Mouse (Mus musculus) c-Kit-positive CD71-positive TER-119-positive erythroid progenitor cells, embryonic 14.5 days (primary cell): Measurements from ENCODE around the gene Ddx20.

Source experiments
- DNase-seq: peaks from one replicate; pipeline ENCODE4 v3.0.0-alpha.2; 2013; ENCODE audit warnings: low spot score

Ddx20 gene

DNA sequence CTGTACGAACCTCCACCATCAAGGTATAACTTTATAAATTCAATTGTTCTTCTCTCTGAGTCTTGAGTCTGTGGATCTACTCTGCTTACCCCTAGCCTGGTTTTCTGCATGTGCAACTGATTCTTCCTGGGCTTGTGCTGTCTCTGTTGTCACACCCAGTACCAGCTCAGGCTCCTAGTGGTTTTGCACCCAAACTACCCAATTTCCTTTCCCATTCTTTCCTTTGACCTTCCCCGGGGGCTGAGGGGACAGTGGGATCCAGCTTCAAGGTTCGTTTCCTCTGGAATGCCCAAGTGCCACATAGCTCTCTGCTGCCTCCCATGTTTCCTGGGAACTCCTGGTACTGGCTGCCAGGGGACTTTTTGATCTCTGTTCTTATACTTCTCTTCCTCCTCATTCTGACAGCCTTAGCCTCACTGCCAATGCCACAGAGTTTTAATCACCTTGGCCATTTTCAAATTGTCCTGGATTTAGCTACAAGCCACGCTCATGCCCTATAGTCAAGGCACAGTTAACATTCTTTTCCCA is 20.3 kb downstream of the Ddx20 start:
- DNase-seq: no peak

GRCm38 (mm10) chr3:105665105-105665765 is 22.1 kb downstream of the Ddx20 start:
- peak; percentile 34 for DNase-seq

- no peak for DNase-seq
Observed at GRCm38 (mm10) chr3:105663043-105663442, 24.3 kb downstream of the Ddx20 start.

GRCm38 (mm10) chr3:105660530-105660929 is 26.8 kb downstream of the Ddx20 start:
- no peak for DNase-seq

DNA sequence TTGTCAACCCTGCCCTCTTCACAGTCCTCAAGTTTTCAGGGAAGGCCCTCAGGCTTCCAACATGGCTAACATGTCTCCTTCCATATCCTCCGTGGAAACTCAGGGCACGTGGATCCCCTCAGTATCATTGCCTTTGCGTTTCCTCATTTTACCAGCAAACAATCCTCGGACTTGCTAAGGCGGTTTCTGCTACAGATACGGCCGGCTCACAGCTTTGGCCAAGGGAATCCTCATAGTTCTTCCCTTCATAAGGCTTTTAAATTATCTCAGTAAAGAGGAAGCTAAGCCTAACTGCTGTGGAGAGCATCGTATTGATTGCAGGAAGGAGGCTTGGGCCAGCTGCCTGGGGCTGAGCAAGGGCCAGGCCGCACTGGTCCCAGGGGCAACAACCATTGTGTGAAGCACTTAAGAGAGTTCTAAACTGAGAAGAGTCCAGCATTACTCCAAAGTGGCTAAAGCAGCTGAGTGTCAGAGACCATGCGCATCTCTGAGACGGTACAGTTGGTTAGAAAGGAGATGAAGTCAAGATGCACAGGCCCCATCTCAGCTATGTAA is 32.3 kb downstream of the Ddx20 start:
- no peak for DNase-seq

DNA sequence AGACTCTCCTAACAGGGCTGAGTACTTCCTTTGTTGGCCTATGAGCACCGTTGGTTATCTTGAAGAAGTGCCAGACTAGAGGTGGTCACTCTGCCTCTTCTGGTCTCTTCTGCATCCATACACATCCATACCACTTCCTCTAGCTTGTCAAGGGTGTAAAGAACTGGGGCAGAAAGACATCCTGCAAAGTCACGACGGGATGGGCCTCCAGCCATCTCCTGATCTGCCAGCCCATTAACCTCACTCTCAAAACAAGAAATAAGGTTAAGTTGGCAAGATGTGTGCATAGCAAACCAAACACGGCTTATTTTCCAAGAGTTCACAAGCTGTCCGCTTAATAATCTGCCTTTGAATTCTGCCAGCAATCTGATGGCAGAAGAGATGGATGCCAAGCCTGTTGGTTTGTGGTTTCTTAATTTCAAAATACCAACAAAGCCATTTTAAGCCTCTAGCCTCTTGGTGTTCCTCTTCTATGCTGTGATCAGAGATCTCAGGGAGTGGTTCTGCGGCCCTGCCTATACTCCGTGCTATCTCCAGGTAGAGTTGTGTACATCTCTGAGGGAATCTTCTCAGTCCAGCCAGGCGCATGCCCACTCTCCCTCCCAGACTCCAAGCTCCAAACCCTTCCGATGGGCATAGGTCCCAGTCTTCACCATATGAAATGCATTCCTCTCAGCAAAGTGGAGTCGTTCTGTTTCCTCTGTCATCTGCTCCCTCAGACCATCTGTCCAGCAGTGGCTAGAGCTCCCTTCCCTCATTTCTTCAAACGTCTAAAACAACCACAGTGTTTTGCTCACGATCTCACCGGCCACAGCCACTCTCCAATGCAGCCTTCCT is 33.6 kb downstream of the Ddx20 start:
- DNase-seq: no peak

DNA sequence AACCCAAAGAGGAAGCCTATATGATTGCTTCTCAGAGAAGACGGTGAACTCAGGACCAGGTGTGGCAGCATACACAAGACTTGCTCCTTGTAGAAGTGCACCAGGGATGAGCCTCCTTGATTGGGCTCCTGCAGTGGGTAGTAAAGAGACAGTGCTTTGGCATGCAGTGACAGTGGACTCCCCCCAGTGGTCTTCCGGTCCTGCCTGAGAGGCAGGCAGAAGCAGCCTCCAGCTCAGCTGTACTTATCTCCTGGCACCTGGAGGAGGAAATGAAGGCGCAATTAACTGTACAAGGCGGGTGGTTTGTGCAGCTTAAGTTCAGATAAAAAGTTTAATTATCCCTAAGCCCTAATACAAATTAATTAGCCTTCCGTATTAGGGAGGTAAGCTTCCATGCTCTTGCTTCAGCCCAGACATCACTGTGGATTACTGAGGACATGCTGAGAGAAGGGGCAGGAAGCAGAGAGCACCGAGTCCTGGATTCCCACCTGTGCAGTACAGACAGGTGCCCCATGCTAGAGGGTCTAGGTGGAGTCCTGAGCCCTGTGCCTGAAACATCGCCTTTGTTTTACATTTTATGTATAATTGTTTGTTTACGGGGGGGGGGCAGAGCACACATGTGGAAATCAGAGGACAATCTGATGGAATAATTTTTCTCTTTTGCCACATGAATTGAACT is 38.3 kb downstream of the Ddx20 start:
- no peak for DNase-seq

DNA sequence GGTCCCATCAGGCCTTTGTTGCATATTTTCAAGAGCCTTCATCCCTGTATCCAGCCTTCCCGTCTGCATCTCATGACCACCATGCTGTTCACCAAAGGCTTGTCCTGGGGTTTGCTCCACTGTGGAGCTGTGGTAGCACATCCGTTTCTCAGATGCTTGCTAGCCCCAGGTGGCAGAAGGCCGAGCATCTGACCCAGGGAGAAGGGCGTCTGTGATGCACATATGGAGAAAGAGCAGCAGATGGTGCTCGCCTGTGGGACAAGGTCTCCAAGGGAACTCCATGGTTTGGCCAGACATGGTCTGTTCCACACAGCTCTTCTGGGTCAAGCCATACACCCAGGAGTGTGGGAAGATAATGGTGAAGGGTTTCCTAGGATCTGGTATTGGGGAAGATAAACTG is 43.8 kb downstream of the Ddx20 start:
- no peak for DNase-seq

- no peak for DNase-seq
Observed at GRCm38 (mm10) chr3:105642186-105642585, 45.2 kb downstream of the Ddx20 start.

DNA sequence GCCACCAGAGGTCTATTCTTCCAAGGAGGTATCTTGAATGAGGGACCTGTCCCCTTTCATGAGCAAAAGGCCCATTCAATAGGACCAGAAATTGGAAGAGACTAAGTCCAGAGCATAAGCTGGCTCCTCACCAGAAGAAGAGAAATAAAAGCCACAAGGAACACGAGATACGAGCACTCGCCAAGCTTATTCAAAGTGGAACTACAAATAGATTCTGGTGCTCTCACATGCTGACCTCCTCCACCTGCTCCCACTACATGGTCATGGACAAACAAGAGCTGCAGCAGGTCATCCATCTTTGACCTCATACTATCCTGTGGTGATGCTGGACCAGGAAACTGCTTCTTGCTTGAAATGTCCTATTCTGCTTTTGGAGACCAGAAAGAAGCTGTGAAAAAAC is 54.4 kb downstream of the Ddx20 start:
- no peak for DNase-seq

DNA sequence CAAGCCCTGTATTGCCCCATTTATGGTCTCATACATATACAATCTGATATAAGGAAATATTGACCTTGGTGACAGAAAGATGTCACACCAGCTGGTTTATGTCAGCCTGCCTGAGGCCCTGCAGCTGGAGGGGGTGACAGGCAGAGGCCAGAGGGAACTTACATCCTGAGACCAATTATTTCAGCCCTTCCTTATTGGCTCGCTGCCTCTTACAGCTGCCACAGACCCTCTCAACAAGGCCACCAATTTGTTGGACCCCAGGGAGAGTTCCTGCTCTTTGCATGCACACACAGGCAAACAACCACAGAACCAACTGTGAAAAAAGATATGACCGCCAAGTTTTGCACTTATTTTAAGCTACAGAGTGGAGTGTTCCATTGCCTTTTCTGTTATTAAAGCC is 55.1 kb downstream of the Ddx20 start:
- no peak for DNase-seq
